Mouse (Mus musculus) midbrain, embryonic 12.5 days (tissue): ENCODE data around the gene BC035044. TPM values are rescaled to one million over a fixed set of nuclear protein-coding genes. Genes with fewer than 3 reads are reported as not detected.
"Not testable (repeated sequence)": the region's sequence is repeated elsewhere in the genome, so short reads cannot be mapped to it uniquely, and the experiment has no call there.

Experiments
- ATAC-seq: fragments of 200-750 bp; cut with Nextera tagmentation; 2 replicates; pipeline ENCODE4 v1.8.0; 2017; ENCODE audit warnings: low read depth, moderate TSS enrichment, moderate library complexity; ENCODE audit not compliant: low FRiP score
- H3K27ac ChIP-seq: fragments of 300-500 bp; sonication (generic); replicated peaks from 2 replicates; pipeline ENCODE4 v1.5.1; 2016; ENCODE audit warnings: mild to moderate bottlenecking
- H3K27me3 ChIP-seq: fragments of 300-500 bp; sonication (generic); 2 replicates; pipeline ENCODE4 v1.6.1; 2016; ENCODE audit warnings: mild to moderate bottlenecking
- H3K36me3 ChIP-seq: fragments of 300-500 bp; sonication (generic); 2 replicates; pipeline ENCODE4 v1.6.1; 2016
- H3K4me1 ChIP-seq: fragments of 300-500 bp; sonication (generic); 2 replicates; pipeline ENCODE4 v1.6.1; 2016
- H3K4me2 ChIP-seq: fragments of 300-500 bp; sonication (generic); replicated peaks from 2 replicates; pipeline ENCODE4 v1.6.1; 2016; ENCODE audit warnings: mild to moderate bottlenecking, moderate library complexity
- H3K4me3 ChIP-seq: fragments of 300-500 bp; sonication (generic); 2 replicates; pipeline ENCODE4 v1.5.1; 2016; ENCODE audit warnings: mild to moderate bottlenecking
- H3K9ac ChIP-seq: fragments of 300-500 bp; sonication (generic); replicated peaks from 2 replicates; pipeline ENCODE4 v1.6.1; 2016; ENCODE audit warnings: mild to moderate bottlenecking, moderate library complexity
- H3K9me3 ChIP-seq: fragments of 300-500 bp; sonication (generic); 2 replicates; pipeline ENCODE4 v1.6.1; 2016; ENCODE audit warnings: mild to moderate bottlenecking
- WGBS: fragments of 180-500 bp; shearing (Covaris S2); methylation state at CpG from one replicate; pipeline ENCODE4 v1.1.7; 2016; 5-methylcytosine and 5-hydroxymethylcytosine counted together
- microRNA-seq: library from miRNA; unstranded; fragments of <30 nt; microRNA quantifications from one replicate; pipeline ENCODE4, GENCODE M21; 2017
- polyA plus RNA-seq: library from polyadenylated mRNA; unstranded; fragments of >200 nt; fragmentation: Nextera tagmentation; extraction: Ambion mirVana; gene quantifications from 2 replicates; pipeline ENCODE4 v1.2.1, GENCODE M21; 2016

BC035044 gene
- polyA plus RNA-seq, 1 experiment from 2014 or later: 0.26 TPM

DNA sequence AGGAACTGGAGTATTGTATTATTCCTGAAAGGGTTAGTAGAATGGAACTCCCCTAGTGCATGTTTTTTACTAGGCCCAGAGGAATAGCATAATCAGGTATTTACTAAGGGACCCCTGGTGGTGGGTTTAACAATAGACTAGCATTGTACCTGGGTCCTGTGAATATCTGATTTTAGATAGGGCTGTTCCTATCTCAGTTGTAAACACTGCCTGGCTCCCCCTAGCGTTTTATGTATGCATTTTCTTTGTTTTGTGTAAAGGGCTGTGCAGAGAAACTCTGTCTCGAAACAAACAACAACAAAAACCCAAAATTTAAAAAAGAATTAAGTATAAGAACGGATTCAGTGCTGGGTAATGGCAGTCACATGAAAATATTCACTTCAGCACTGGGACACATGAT, 83.9 kb downstream of the BC035044 start:
- Histone ChIP-seq H3K4me2 (no peak overlapping the region), H3K4me3 (no peak overlapping the region), H3K36me3 (no peaks in the 10 kb centered on the region), H3K4me1 (0 out of 2 replicates have a peak, but pooled peaks cover 3% of the 10 kb centered on the region), H3K9ac (no peak overlapping the region), H3K9me3 (no peaks in the 10 kb centered on the region), H3K27ac (no peak overlapping the region), H3K27me3 (no peaks in the 10 kb centered on the region)
- 73% methylated on average over 3 of the region's 3 CpGs for WGBS
- ATAC-seq: no peak

GRCm38 (mm10) chr6:128804823-128805640, 85.9 kb downstream of the BC035044 start:
- peak overlapping the region; percentile 36; the same call in 1 of the 2 replicates for H3K27ac ChIP-seq
- WGBS: 65% methylated on average over 7 of the region's 7 CpGs
- not testable (repeated sequence) for H3K27me3 ChIP-seq, H3K9me3 ChIP-seq, H3K4me2 ChIP-seq, H3K36me3 ChIP-seq, H3K4me1 ChIP-seq, H3K4me3 ChIP-seq, H3K9ac ChIP-seq
- peak; percentile 28 for ATAC-seq

GRCm38 (mm10) chr6:128802999-128803857, 87.7 kb downstream of the BC035044 start:
- no peaks in the 10 kb centered on the region for H3K36me3 ChIP-seq
- H3K4me1 ChIP-seq: peaks cover 5% of the 10 kb centered on the region
- peak; percentile 93 for ATAC-seq
- 6% methylated on average over 26 of the region's 26 CpGs for WGBS
- peak overlapping the region; percentile 75; the same call in 1 of the 2 replicates for H3K27ac ChIP-seq
- no peaks in the 10 kb centered on the region for H3K27me3 ChIP-seq
- H3K4me2 ChIP-seq: peak overlapping the region; percentile 55
- peak overlapping the region; percentile 48 for H3K4me3 ChIP-seq
- no peaks in the 10 kb centered on the region for H3K9me3 ChIP-seq
- no peak overlapping the region; the same call in 1 of the 2 replicates for H3K9ac ChIP-seq

DNA sequence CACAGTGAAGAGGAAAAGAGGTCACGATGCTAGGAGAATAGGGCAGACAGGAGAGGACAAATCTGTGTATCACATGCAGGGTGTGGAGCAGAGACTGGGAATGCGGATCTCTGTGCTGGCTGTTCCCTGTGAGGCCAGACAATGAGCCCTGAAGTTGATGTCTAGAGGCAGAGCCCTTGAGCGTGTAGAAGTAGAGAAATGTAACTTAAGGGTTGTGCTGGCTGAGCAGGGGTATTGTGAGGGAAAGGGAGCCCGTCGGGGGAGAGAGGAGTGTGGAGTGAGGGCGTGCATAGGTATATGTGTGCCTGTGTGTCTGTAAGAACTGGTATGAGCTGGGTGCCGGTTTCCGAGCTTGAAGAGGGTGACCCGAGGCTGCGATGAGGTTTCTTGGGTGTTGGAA, 88.4 kb downstream of the BC035044 start:
- WGBS: 6% methylated on average over 10 of the region's 10 CpGs
- no peaks in the 10 kb centered on the region for H3K27me3 ChIP-seq
- peak overlapping the region; percentile 55 for H3K4me2 ChIP-seq
- peaks cover 11% of the 10 kb centered on the region for H3K4me1 ChIP-seq
- peak overlapping the region; percentile 48 for H3K4me3 ChIP-seq
- H3K9ac ChIP-seq: peak overlapping the region; percentile 54; the same call in 1 of the 2 replicates
- H3K27ac ChIP-seq: peak overlapping the region; percentile 75
- no peaks in the 10 kb centered on the region for H3K36me3 ChIP-seq
- peak; percentile 48 for ATAC-seq
- no peaks in the 10 kb centered on the region for H3K9me3 ChIP-seq

GRCm38 (mm10) chr6:128800696-128801095, 90.2 kb downstream of the BC035044 start:
- not testable (repeated sequence) for ATAC-seq, H3K9me3 ChIP-seq
- WGBS: 88% methylated on average over 5 of the region's 5 CpGs

DNA sequence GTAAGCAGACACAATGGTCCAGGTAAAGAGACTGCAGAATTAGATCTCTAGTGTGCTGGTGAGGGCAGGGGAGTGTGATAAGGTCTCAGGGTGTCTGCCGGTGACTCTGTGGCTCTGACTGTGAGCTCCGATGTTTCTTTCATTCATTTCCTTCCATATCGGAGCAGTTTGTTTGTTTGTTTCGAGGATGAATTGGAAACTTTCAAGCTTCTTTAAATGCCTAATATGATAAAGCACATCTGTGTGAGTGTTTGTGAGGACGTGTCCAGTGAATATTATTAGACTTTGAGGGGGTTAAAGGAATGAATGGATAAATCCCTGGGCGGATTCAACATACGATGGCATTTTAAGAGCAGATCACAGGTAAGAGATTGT, 91.0 kb downstream of the BC035044 start:
- no peaks in the 10 kb centered on the region for H3K36me3 ChIP-seq
- ATAC-seq: no peak
- H3K27me3 ChIP-seq: no peaks in the 10 kb centered on the region
- peak overlapping the region; percentile 41 for H3K9ac ChIP-seq
- H3K4me1 ChIP-seq: peaks cover 12% of the 10 kb centered on the region
- H3K4me3 ChIP-seq: peak overlapping the region; percentile 61
- H3K27ac ChIP-seq: peak overlapping the region; percentile 60
- 28% methylated on average over 7 of the region's 7 CpGs for WGBS
- peak overlapping the region; percentile 56 for H3K4me2 ChIP-seq
- H3K9me3 ChIP-seq: no peaks in the 10 kb centered on the region

More at GRCm38 (mm10) chr6:128800696-128801095, 90.2 kb downstream of the BC035044 start:
- not testable (repeated sequence) for H3K4me3 ChIP-seq, H3K4me2 ChIP-seq, H3K27me3 ChIP-seq, H3K27ac ChIP-seq, H3K9ac ChIP-seq, H3K36me3 ChIP-seq
- H3K4me1 ChIP-seq: peaks cover 12% of the 10 kb centered on the region

DNA sequence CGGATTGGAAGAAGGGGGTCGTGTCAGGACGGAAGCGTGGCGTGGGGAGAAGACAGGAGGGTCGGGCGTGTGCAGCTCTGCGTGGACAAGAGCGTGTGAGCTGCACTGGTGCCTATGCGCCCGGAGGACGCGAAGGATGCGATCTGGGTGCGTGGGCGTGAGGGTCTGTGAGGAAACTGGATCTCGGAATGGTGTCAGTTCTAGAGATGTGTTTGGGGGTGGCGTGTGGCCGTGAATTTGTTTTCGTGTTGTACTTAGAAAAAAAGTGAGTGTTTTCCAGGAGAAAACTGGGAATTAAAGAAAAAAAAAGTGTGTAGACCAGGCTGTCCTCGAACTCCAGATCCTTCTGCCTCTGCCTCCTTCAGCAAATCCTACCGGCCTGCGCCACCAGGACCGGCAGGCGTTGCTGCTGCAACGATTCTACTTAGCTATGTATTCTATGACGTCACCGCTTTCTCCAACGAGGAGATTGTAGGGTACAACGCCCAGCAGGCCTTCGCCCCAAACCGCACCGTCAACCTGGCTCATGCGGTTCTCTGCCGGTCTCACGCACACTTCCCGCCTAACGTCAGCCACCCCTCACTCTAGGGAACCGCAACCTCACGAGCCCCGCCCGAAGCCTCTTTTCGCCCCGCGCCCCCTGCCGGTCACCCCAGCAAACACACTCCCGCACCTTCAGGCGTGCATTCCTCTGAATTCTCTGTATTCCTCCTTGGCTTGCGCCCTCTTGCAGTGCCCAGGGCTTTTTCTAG, 91.6 kb downstream of the BC035044 start:
- Histone ChIP-seq H3K9ac (peak overlapping the region; percentile 62), H3K4me3 (peak overlapping the region; percentile 61), H3K27ac (peak overlapping the region; percentile 72), H3K4me2 (peak overlapping the region; percentile 56), H3K4me1 (peaks cover 12% of the 10 kb centered on the region)
- H3K9me3 ChIP-seq, H3K36me3 ChIP-seq, H3K27me3 ChIP-seq: not testable (repeated sequence)
- under 1% methylated on average over 49 of the region's 49 CpGs for WGBS
- peak; percentile 74 for ATAC-seq

Small RNA genes lying within 50 kb of the gene (microRNA-seq; reads per million reads assigned to microRNA genes)
- gene Gm27336: not detected

Other genes with a start within 250 kb of the BC035044 start
- gene Clec2h, start 228.7 kb downstream of the BC035044 start, polyA plus RNA-seq: not detected in 2 replicates
- gene Klrb1, start 168.1 kb downstream of the BC035044 start, polyA plus RNA-seq: not detected in 2 replicates
- not detected in 2 replicates for gene Klrb1c, start 101.9 kb downstream of the BC035044 start, polyA plus RNA-seq
- gene Gm44511, start 64.8 kb downstream of the BC035044 start, polyA plus RNA-seq: not detected in 2 replicates
- not detected in 2 replicates for gene Klrb1b, start 64.8 kb downstream of the BC035044 start, polyA plus RNA-seq
- gene Clec2i, start 3.5 kb downstream of the BC035044 start, polyA plus RNA-seq: not detected in 2 replicates
- not detected in 2 replicates for gene Clec2g, start 43.3 kb upstream of the BC035044 start, polyA plus RNA-seq
- gene Klrb1f, start 154.8 kb upstream of the BC035044 start, polyA plus RNA-seq: not detected in 2 replicates
- gene Clec2e, start 209.8 kb upstream of the BC035044 start, polyA plus RNA-seq: not detected in 2 replicates